Mouse (Mus musculus) MEL (cell line): ENCODE measurements around the gene Sptlc2.

Experiments used
- CTCF ChIP-seq, 3 experiments: IDR thresholded peaks in 2 of 3; conservative IDR thresholded peaks in 1 of 3; 2 replicates each; pipeline ENCODE4 v1.5.1; 2011 to 2012; ENCODE audit warnings: low read length in 3 of 3, low read depth in 2 of 3, mild to moderate bottlenecking in 2 of 3, improper control_type of control experiment in 1 of 3, inconsistent platforms in 1 of 3, mixed read lengths in 1 of 3, moderate library complexity in 1 of 3; ENCODE audit not compliant: control insufficient read depth in 1 of 3, insufficient read depth in 1 of 3, poor library complexity in 1 of 3, severe bottlenecking in 1 of 3
- EP300 ChIP-seq, 2 experiments: IDR thresholded peaks; 2 replicates each; pipeline ENCODE4 v1.6.1; 2011; ENCODE audit warnings: improper control_type of control experiment in 2 of 2, low read length in 2 of 2, low read depth in 1 of 2, mild to moderate bottlenecking in 1 of 2
- GATA1 ChIP-seq: IDR thresholded peaks from 2 replicates; pipeline ENCODE4 v1.6.1; 2011; ENCODE audit warnings: low read depth, low read length, improper control_type of control experiment
- JUND ChIP-seq: IDR thresholded peaks from 2 replicates; pipeline ENCODE4 v1.6.1; 2011; ENCODE audit warnings: low read depth, mild to moderate bottlenecking, improper control_type of control experiment, low read length
- MAX ChIP-seq: IDR thresholded peaks from 2 replicates; pipeline ENCODE4 v1.6.1; 2011; ENCODE audit warnings: low read length, improper control_type of control experiment
- MAZ ChIP-seq: IDR thresholded peaks from 2 replicates; pipeline ENCODE4 v1.6.1; 2012; ENCODE audit warnings: low read depth, mild to moderate bottlenecking, inconsistent platforms, low read length, improper control_type of control experiment
- MYB ChIP-seq: IDR thresholded peaks from 2 replicates; pipeline ENCODE4 v1.6.1; 2011; ENCODE audit warnings: mild to moderate bottlenecking, low read depth, low read length, improper control_type of control experiment
- NELFE ChIP-seq: IDR thresholded peaks from 2 replicates; pipeline ENCODE4 v1.6.1; 2011; ENCODE audit warnings: low read depth, low read length, improper control_type of control experiment
- POLR2A ChIP-seq, 2 experiments: IDR thresholded peaks; 2 replicates each; pipeline ENCODE4 v1.6.1; 2011 to 2012; ENCODE audit warnings: low read length in 2 of 2, mild to moderate bottlenecking in 2 of 2, control low read depth in 1 of 2, improper control_type of control experiment in 1 of 2, low read depth in 1 of 2, moderate library complexity in 1 of 2; ENCODE audit not compliant: control insufficient read depth in 1 of 2, insufficient read depth in 1 of 2, poor library complexity in 1 of 2
- RCOR1 ChIP-seq: IDR thresholded peaks from 2 replicates; pipeline ENCODE4 v1.6.1; 2012; ENCODE audit warnings: low read depth, mild to moderate bottlenecking, inconsistent platforms, low read length, improper control_type of control experiment
- TAL1 ChIP-seq: IDR thresholded peaks from 2 replicates; pipeline ENCODE4 v1.6.1; 2012; ENCODE audit warnings: mild to moderate bottlenecking, inconsistent platforms, low read length, moderate library complexity, mixed read lengths
- ZC3H11A ChIP-seq: IDR thresholded peaks from 2 replicates; pipeline ENCODE4 v1.6.1; 2012; ENCODE audit warnings: low read depth, mild to moderate bottlenecking, inconsistent platforms, low read length, improper control_type of control experiment
- ZNF384 ChIP-seq: IDR thresholded peaks from 2 replicates; pipeline ENCODE4 v1.6.1; 2012; ENCODE audit warnings: low read depth, mild to moderate bottlenecking, inconsistent platforms, low read length, improper control_type of control experiment

DNA sequence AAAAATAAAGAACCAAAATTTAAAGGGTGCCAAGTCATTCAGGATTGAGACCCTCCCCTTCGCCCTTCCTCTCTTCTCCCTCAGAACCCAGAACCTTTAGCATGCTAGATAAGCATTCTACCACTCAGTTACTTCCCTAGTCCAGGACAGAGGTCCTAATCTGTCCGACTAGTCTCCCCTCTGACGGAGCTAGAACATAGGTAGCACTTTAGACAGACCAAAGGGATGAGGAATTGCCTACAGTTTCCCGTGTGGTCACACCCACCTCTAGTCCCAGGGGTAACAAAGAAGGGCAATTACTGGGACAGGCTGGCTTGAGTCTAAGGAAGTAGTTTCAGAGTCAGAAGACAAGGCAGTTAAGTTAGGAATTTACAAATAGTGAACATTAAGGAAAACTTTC lies 60.1 kb downstream of the Sptlc2 start:
- TF ChIP-seq CTCF (IDR thresholded peaks at IDR 0.05 in 2 of 3, conservative IDR thresholded peaks at IDR 0.05 in 1 of 3; ENCODE audit: control insufficient read depth in 1 of 3, insufficient read depth in 1 of 3, low read depth in 2 of 3, low read length in 3 of 3, poor library complexity in 1 of 3, severe bottlenecking in 1 of 3) (no peak), NELFE (no peak), ZNF384 (no peak), POLR2A (IDR thresholded peaks at IDR 0.05; ENCODE audit: control insufficient read depth in 1 of 2, insufficient read depth in 1 of 2, low read depth in 1 of 2, low read length in 2 of 2, poor library complexity in 1 of 2) (no peak), ZC3H11A (no peak), TAL1 (no peak), EP300 (IDR thresholded peaks at IDR 0.05; ENCODE audit: low read depth in 1 of 2, low read length in 2 of 2) (no peak), MYB (no peak), MAZ (no peak), MAX (no peak), GATA1 (no peak; the same call in 1 of the 2 replicates), JUND (no peak), RCOR1 (no peak)
